Mouse (Mus musculus) MEL (cell line): ENCODE results near the gene Runx3. TPM values are rescaled to one million over a fixed set of nuclear protein-coding genes. Genes with fewer than 3 reads are reported as not detected.

Experiments
- DNase-seq: peaks from one replicate; pipeline ENCODE4 v3.0.0; 2011; ENCODE audit warnings: low read depth, low spot score
- H3K27ac ChIP-seq: 2 replicates; pipeline ENCODE4 v1.5.1; 2012; ENCODE audit warnings: low read depth, mild to moderate bottlenecking, control low read depth, low read length, moderate library complexity; ENCODE audit not compliant: control insufficient read depth
- H3K27me3 ChIP-seq, 2 experiments: fragments of 150-350 bp in 1 of 2; sonication (generic) in 1 of 2; 2 replicates each; pipeline ENCODE4 v1.6.1; 2012; ENCODE audit warnings: low read length in 2 of 2, mild to moderate bottlenecking in 2 of 2, improper control_type of control experiment in 1 of 2, moderate library complexity in 1 of 2; ENCODE audit not compliant: insufficient read depth in 2 of 2, control insufficient read depth in 1 of 2
- H3K36me3 ChIP-seq, 2 experiments: 2 replicates each; pipeline ENCODE4 v1.6.1; 2012 to 2014; ENCODE audit warnings: low read length in 2 of 2, improper control_type of control experiment in 1 of 2, inconsistent platforms in 1 of 2, mild to moderate bottlenecking in 1 of 2; ENCODE audit not compliant: insufficient read depth in 2 of 2, control insufficient read depth in 1 of 2
- H3K4me1 ChIP-seq, 2 experiments: fragments of 150-350 bp in 1 of 2; sonication (generic) in 1 of 2; 2 replicates each; pipeline ENCODE4 v1.6.1; 2012; ENCODE audit warnings: low read length in 2 of 2, improper control_type of control experiment in 1 of 2, mild to moderate bottlenecking in 1 of 2; ENCODE audit not compliant: insufficient read depth in 2 of 2, control insufficient read depth in 1 of 2
- H3K4me3 ChIP-seq, 2 experiments: fragments of 150-350 bp in 1 of 2; sonication (generic) in 1 of 2; 2 replicates each; pipeline ENCODE4 v1.5.1; 2012; ENCODE audit warnings: low read depth in 2 of 2, low read length in 2 of 2, mild to moderate bottlenecking in 2 of 2, moderate library complexity in 2 of 2, control low read depth in 1 of 2, improper control_type of control experiment in 1 of 2; ENCODE audit not compliant: control insufficient read depth in 1 of 2, insufficient read depth in 1 of 2
- H3K79me2 ChIP-seq: 2 replicates; pipeline ENCODE4 v1.6.1; 2012; ENCODE audit warnings: mild to moderate bottlenecking, low read length, moderate library complexity; ENCODE audit not compliant: control insufficient read depth, poor library complexity, insufficient read depth
- H3K9ac ChIP-seq: 2 replicates; pipeline ENCODE4 v1.6.1; 2012; ENCODE audit warnings: low read depth, mild to moderate bottlenecking, control low read depth, low read length, moderate library complexity; ENCODE audit not compliant: control insufficient read depth, poor library complexity, severe bottlenecking
- H3K9me3 ChIP-seq: fragments of 150-350 bp; sonication (generic); replicated peaks from 2 replicates; pipeline ENCODE4 v1.6.1; 2012; ENCODE audit warnings: mild to moderate bottlenecking, low read length, improper control_type of control experiment, moderate library complexity; ENCODE audit not compliant: insufficient read depth
- BHLHE40 ChIP-seq: IDR thresholded peaks from 2 replicates; pipeline ENCODE4 v1.6.1; 2012; ENCODE audit warnings: low read depth, mild to moderate bottlenecking, inconsistent platforms, low read length, improper control_type of control experiment, borderline replicate concordance
- EP300 ChIP-seq, 2 experiments: IDR thresholded peaks; 2 replicates each; pipeline ENCODE4 v1.6.1; 2011; ENCODE audit warnings: improper control_type of control experiment in 2 of 2, low read length in 2 of 2, low read depth in 1 of 2, mild to moderate bottlenecking in 1 of 2
- ETS1 ChIP-seq: IDR thresholded peaks from 2 replicates; pipeline ENCODE4 v1.6.1; 2012; ENCODE audit warnings: low read depth, mild to moderate bottlenecking, inconsistent platforms, low read length, improper control_type of control experiment, moderate library complexity
- GABPA ChIP-seq: IDR thresholded peaks from 2 replicates; pipeline ENCODE4 v1.6.1; 2012; ENCODE audit warnings: low read depth, mild to moderate bottlenecking, inconsistent platforms, low read length, improper control_type of control experiment, moderate library complexity
- GATA1 ChIP-seq: IDR thresholded peaks from 2 replicates; pipeline ENCODE4 v1.6.1; 2011; ENCODE audit warnings: low read depth, low read length, improper control_type of control experiment
- HCFC1 ChIP-seq: IDR thresholded peaks from 2 replicates; pipeline ENCODE4 v1.6.1; 2012; ENCODE audit warnings: low read depth, mild to moderate bottlenecking, inconsistent platforms, low read length, improper control_type of control experiment, moderate library complexity
- JUND ChIP-seq: IDR thresholded peaks from 2 replicates; pipeline ENCODE4 v1.6.1; 2011; ENCODE audit warnings: low read depth, mild to moderate bottlenecking, improper control_type of control experiment, low read length
- MAX ChIP-seq: IDR thresholded peaks from 2 replicates; pipeline ENCODE4 v1.6.1; 2011; ENCODE audit warnings: low read length, improper control_type of control experiment
- MAZ ChIP-seq: IDR thresholded peaks from 2 replicates; pipeline ENCODE4 v1.6.1; 2012; ENCODE audit warnings: low read depth, mild to moderate bottlenecking, inconsistent platforms, low read length, improper control_type of control experiment
- NELFE ChIP-seq: IDR thresholded peaks from 2 replicates; pipeline ENCODE4 v1.6.1; 2011; ENCODE audit warnings: low read depth, low read length, improper control_type of control experiment
- NRF1 ChIP-seq: IDR thresholded peaks from 2 replicates; pipeline ENCODE4 v1.6.1; 2014; ENCODE audit warnings: low read depth, mild to moderate bottlenecking, inconsistent platforms, low read length, improper control_type of control experiment, moderate library complexity; ENCODE audit not compliant: poor library complexity, insufficient read depth, severe bottlenecking
- POLR2A ChIP-seq, 2 experiments: IDR thresholded peaks; 2 replicates each; pipeline ENCODE4 v1.6.1; 2011 to 2012; ENCODE audit warnings: low read length in 2 of 2, mild to moderate bottlenecking in 2 of 2, control low read depth in 1 of 2, improper control_type of control experiment in 1 of 2, low read depth in 1 of 2, moderate library complexity in 1 of 2; ENCODE audit not compliant: control insufficient read depth in 1 of 2, insufficient read depth in 1 of 2, poor library complexity in 1 of 2
- POLR2AphosphoS2 ChIP-seq: IDR thresholded peaks from 2 replicates; pipeline ENCODE4 v1.6.1; 2011; ENCODE audit warnings: low read length, improper control_type of control experiment
- RCOR1 ChIP-seq: IDR thresholded peaks from 2 replicates; pipeline ENCODE4 v1.6.1; 2012; ENCODE audit warnings: low read depth, mild to moderate bottlenecking, inconsistent platforms, low read length, improper control_type of control experiment
- SMC3 ChIP-seq: IDR thresholded peaks from 2 replicates; pipeline ENCODE4 v1.6.1; 2011; ENCODE audit warnings: low read depth, low read length, improper control_type of control experiment
- TAL1 ChIP-seq: IDR thresholded peaks from 2 replicates; pipeline ENCODE4 v1.6.1; 2012; ENCODE audit warnings: mild to moderate bottlenecking, inconsistent platforms, low read length, moderate library complexity, mixed read lengths
- TBP ChIP-seq: IDR thresholded peaks from 2 replicates; pipeline ENCODE4 v1.8.0; 2011; ENCODE audit warnings: low read depth, low read length, improper control_type of control experiment
- TCF12 ChIP-seq: IDR thresholded peaks from 2 replicates; pipeline ENCODE4 v1.6.1; 2014; ENCODE audit warnings: low read depth, mild to moderate bottlenecking, inconsistent platforms, low read length, improper control_type of control experiment, moderate library complexity
- USF1 ChIP-seq: IDR thresholded peaks from 2 replicates; pipeline ENCODE4 v1.6.1; 2014; ENCODE audit warnings: low read depth, mild to moderate bottlenecking, inconsistent platforms, low read length, improper control_type of control experiment, moderate library complexity
- ZC3H11A ChIP-seq: IDR thresholded peaks from 2 replicates; pipeline ENCODE4 v1.6.1; 2012; ENCODE audit warnings: low read depth, mild to moderate bottlenecking, inconsistent platforms, low read length, improper control_type of control experiment
- ZMIZ1 ChIP-seq: IDR thresholded peaks from 2 replicates; pipeline ENCODE4 v1.6.1; 2012; ENCODE audit warnings: low read depth, mild to moderate bottlenecking, inconsistent platforms, low read length, improper control_type of control experiment, moderate library complexity
- ZNF384 ChIP-seq: IDR thresholded peaks from 2 replicates; pipeline ENCODE4 v1.6.1; 2012; ENCODE audit warnings: low read depth, mild to moderate bottlenecking, inconsistent platforms, low read length, improper control_type of control experiment
- polyA plus RNA-seq, 2 experiments: library from polyadenylated mRNA; stranded (reverse) in 1 of 2; unstranded in 1 of 2; fragments of >175 nt in 1 of 2; fragments of >200 nt in 1 of 2; gene quantifications; 2 replicates each; pipeline versions ENCODE4 v1.2.1 to v1.2.4; 2012; ENCODE audit warnings: low replicate concordance in 2 of 2, low read depth in 1 of 2; ENCODE audit not compliant: insufficient read length in 2 of 2, insufficient read depth in 1 of 2, missing spikeins in 1 of 2
- total RNA-seq: library from RNA; depleted of rRNA; stranded (reverse); fragments of 300-350 nt; gene quantifications from 2 replicates; pipeline ENCODE4 v1.2.3, GENCODE M21; 2012

The Runx3 gene
- total and polyA plus RNA-seq, 3 experiments, result 4.3 to 29.2 TPM; not detected in 1

- TF ChIP-seq EP300 (IDR thresholded peaks at IDR 0.05; ENCODE audit: low read depth in 1 of 2, low read length in 2 of 2), result peak in 1 of 2 experiments; percentile 18; a peak in 1 of 4 replicates
- TF ChIP-seq MAX, result no peak
- TF ChIP-seq, all 39 proteins: peak for 7
These were observed 46.2 kb downstream of the Runx3 start (continued) for GRCm38 (mm10) chr4:135166413-135167225.

GRCm38 (mm10) chr4:135167816-135168527 is 47.5 kb downstream of the Runx3 start:
- DNase-seq, result peak; percentile 87
- TF ChIP-seq BHLHE40 (0 out of 2 replicates have a peak, but pooled peaks have one; percentile 28), HCFC1 (peak; percentile 37; the same call in 1 of the 2 replicates), JUND (no peak), MAZ (0 out of 2 replicates have a peak, but pooled peaks have one; percentile 37), POLR2A (IDR thresholded peaks at IDR 0.05; ENCODE audit: control insufficient read depth in 1 of 2, insufficient read depth in 1 of 2, low read depth in 1 of 2, low read length in 2 of 2, poor library complexity in 1 of 2) (peak in 1 of 2 experiments; percentile 62; a peak in 2 of 4 replicates), ZMIZ1 (peak; percentile 69; the same call in 1 of the 2 replicates), ETS1 (peak; percentile 41; the same call in 1 of the 2 replicates), EP300 (IDR thresholded peaks at IDR 0.05; ENCODE audit: low read depth in 1 of 2, low read length in 2 of 2) (peak; percentile 58 to 69; a peak in 3 of 4 replicates), TCF12 (peak; percentile 37; the same call in 1 of the 2 replicates), ZNF384 (no peak), NELFE (peak; percentile 37; the same call in 1 of the 2 replicates)
- Histone ChIP-seq H3K36me3 (peaks cover 0 to 24% of the 10 kb centered on the region in 2 experiments; a peak in 3 of 4 replicates), H3K4me1 (peaks cover 13 to 38% of the 10 kb centered on the region in 2 experiments), H3K27ac (peak overlapping the region; percentile 90), H3K4me3 (peak overlapping the region; percentile 42 to 54; a peak in 3 of 4 replicates), H3K27me3 (no peaks in the 10 kb centered on the region), H3K9me3 (no peaks in the 10 kb centered on the region), H3K9ac (peak overlapping the region; percentile 63), H3K79me2 (peaks cover 2% of the 10 kb centered on the region; the same call in 1 of the 2 replicates)

GRCm38 (mm10) chr4:135169096-135169495 is 48.6 kb downstream of the Runx3 start:
- TF ChIP-seq ETS1 (no peak), GATA1 (no peak), BHLHE40 (no peak), SMC3 (no peak), NRF1 (no peak), GABPA (no peak), ZNF384 (no peak), TAL1 (no peak), RCOR1 (no peak), ZC3H11A (no peak), POLR2AphosphoS2 (no peak), USF1 (no peak), TBP (no peak), TCF12 (no peak), POLR2A (IDR thresholded peaks at IDR 0.05; ENCODE audit: control insufficient read depth in 1 of 2, insufficient read depth in 1 of 2, low read depth in 1 of 2, low read length in 2 of 2, poor library complexity in 1 of 2) (no peak), MAX (no peak)
- Histone ChIP-seq H3K36me3 (peaks cover 0 to 24% of the 10 kb centered on the region in 2 experiments; a peak in 3 of 4 replicates), H3K9ac (no peak overlapping the region), H3K9me3 (no peaks in the 10 kb centered on the region), H3K27ac (no peak overlapping the region), H3K4me3 (no peak overlapping the region), H3K79me2 (peaks cover 2% of the 10 kb centered on the region; the same call in 1 of the 2 replicates), H3K4me1 (peaks cover 13 to 38% of the 10 kb centered on the region in 2 experiments), H3K27me3 (no peaks in the 10 kb centered on the region)
- no peak for DNase-seq
